Mouse (Mus musculus): ENCODE measurements around the gene Il1b. TPM values are rescaled to one million over a fixed set of nuclear protein-coding genes. Genes with fewer than 3 reads are reported as not detected.

Il1b gene
- polyA plus RNA-seq, 1 experiment from 2014 or later, result 0.17 TPM

Other genes starting within 250 kb of the Il1b start
- gene Chchd5, start 241.4 kb downstream of the Il1b start, polyA plus RNA-seq (2015; fragmentation: Nextera tagmentation; extraction: Ambion mirVana), result 26.9 and 27.2 TPM in 2 replicates
- 57.2 and 59.8 TPM in 2 replicates for gene Slc20a1, start 172.4 kb downstream of the Il1b start, polyA plus RNA-seq (2015; fragmentation: Nextera tagmentation; extraction: Ambion mirVana)
- gene Ckap2l, start 73.9 kb downstream of the Il1b start, polyA plus RNA-seq (2015; fragmentation: Nextera tagmentation; extraction: Ambion mirVana), result 41.1 and 41.6 TPM in 2 replicates
- gene Il1a, start 61.2 kb downstream of the Il1b start, polyA plus RNA-seq (2015; fragmentation: Nextera tagmentation; extraction: Ambion mirVana), result 0.22 and 0.23 TPM in 2 replicates
- gene F830045P16Rik, start 165.5 kb upstream of the Il1b start, polyA plus RNA-seq (2015; fragmentation: Nextera tagmentation; extraction: Ambion mirVana), result not detected in 2 replicates
- gene Sirpa, start 221.7 kb upstream of the Il1b start, polyA plus RNA-seq (2015; fragmentation: Nextera tagmentation; extraction: Ambion mirVana), result 16.9 and 19.5 TPM in 2 replicates

All from forebrain, embryonic 13.5 days (tissue).